Mouse (Mus musculus) neural tube, embryonic 10.5 days (tissue): ENCODE data around the gene Gtf3c5.
A peak's percentile ranks its signal among the peaks of the same experiment; 100 is the strongest.

Experiments used
- DNase-seq: peaks from one replicate; pipeline ENCODE4 v3.0.0-alpha.2; 2017; ENCODE audit warnings: low spot score; ENCODE audit errors: extremely low spot score

Gene Gtf3c5

GRCm38 (mm10) chr2:28569903-28570302 lies 13.6 kb downstream of the Gtf3c5 start:
- DNase-seq: peak; percentile 48

DNA sequence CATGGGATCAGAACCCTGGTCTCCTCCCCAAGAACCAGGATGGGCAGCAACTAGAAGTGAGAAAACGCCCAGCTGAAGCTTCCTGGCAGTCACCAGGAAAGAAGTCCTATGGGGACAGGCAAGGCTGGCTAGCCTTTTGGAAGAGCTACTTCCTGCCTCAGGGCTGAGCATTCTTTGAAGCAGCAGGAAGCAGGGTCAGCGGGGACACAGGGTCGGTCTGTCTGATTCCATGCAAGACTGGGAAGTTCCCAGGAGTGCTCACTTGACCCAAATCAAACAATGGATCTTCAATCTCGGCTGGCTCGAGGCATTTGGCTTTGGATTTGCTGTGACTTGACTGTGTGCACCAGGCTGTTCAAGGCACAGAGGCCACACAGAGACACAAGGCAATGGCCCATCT lies 17.0 kb downstream of the Gtf3c5 start:
- no peak for DNase-seq

GRCm38 (mm10) chr2:28564380-28564779 lies 19.2 kb downstream of the Gtf3c5 start:
- DNase-seq: no peak

- no peak for DNase-seq
Measured at GRCm38 (mm10) chr2:28563830-28564229, 19.7 kb downstream of the Gtf3c5 start.

- no peak for DNase-seq
Measured at GRCm38 (mm10) chr2:28563303-28563702, 20.2 kb downstream of the Gtf3c5 start, which contains the start of gene Cel. Gene Cel (minus strand): TSS chr2:28563403.

- DNase-seq: no peak
Measured at GRCm38 (mm10) chr2:28557452-28557851, 26.1 kb downstream of the Gtf3c5 start.

GRCm38 (mm10) chr2:28552301-28552700 lies 31.2 kb downstream of the Gtf3c5 start:
- no peak for DNase-seq

GRCm38 (mm10) chr2:28549157-28549556 lies 34.4 kb downstream of the Gtf3c5 start:
- DNase-seq: no peak

- DNase-seq: peak; percentile 87
Measured at GRCm38 (mm10) chr2:28547237-28548172, 36.0 kb downstream of the Gtf3c5 start.

DNA sequence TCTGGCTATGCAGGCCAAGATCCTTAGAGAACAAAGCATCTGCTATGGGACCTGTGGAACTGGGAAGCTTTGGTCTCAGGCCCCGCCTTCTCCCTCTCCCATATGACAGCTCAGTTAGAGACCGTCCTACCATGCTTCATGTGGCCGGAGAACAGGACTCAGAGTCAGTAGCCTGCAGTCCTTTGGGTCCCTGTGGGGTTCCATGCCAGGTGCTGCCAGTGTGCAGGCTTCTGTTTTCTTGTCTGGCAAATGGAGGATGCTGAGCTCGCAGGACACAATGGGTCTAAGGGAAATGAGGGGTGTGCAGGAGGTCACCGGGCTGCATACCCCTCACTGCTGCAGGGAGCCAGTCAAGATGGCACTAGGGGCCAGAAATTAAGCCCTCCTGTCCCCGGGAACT lies 37.0 kb downstream of the Gtf3c5 start:
- DNase-seq: no peak

GRCm38 (mm10) chr2:28545976-28546375 lies 37.6 kb downstream of the Gtf3c5 start:
- DNase-seq: no peak

DNA sequence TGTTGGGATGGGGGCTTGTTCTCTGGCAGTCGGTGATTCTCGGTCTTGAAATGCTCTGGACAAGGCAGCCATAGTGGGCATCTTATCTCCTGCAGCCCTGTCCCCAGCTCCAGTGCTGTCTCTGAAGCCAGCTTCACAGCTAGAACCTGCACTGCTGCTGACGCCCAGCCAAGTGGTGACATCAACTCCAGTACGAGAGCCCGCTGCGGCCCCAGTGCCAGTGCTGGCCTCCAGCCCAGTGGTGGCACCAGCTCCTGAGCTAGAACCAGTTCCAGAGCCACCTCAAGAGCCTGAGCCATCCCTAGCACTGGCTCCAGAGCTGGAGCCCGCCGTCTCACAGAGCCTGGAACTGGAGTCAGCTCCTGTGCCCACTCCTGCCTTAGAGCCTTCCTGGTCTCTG lies 39.7 kb downstream of the Gtf3c5 start:
- DNase-seq: no peak

GRCm38 (mm10) chr2:28540587-28541227 lies 42.8 kb downstream of the Gtf3c5 start:
- no peak for DNase-seq

DNA sequence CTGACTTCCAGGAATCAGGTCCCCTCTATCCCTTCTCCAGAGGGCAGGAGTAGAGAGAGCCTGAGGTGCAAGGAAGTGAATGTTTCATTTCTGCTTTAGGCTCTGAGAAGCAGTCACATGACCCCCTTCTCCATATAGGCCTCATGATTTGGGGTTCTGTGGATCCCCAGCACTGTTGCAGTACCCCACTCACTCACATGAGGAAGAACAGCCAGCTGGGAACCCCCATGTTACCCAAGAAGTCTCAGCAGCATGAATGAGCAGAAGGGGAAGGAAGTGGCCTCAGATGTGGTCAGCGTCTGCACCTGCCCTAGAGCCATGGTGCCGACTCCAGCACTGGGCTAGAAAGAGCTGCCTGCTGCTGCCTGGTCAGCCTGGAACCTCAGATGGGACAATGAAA lies 43.6 kb downstream of the Gtf3c5 start:
- no peak for DNase-seq

- peak; percentile 56 for DNase-seq
Measured at GRCm38 (mm10) chr2:28539206-28539605, 44.3 kb downstream of the Gtf3c5 start.

GRCm38 (mm10) chr2:28538817-28539128 lies 44.8 kb downstream of the Gtf3c5 start:
- DNase-seq: no peak

- no peak for DNase-seq
Measured at GRCm38 (mm10) chr2:28537995-28538816, 45.3 kb downstream of the Gtf3c5 start.

DNA sequence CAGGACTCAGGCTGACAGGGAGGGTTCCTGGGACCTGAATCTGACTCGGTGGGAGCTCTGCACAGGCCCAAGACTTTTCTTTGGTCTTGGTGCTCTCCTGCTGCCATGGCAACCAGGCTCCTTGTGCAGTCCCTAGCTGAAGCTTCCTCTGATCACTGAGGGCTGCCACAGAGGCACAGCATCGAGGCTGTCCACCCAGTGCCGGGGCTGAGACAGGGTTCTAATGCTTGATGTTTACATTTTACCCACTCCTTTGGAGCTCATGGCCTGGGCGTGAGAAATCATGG lies 46.0 kb downstream of the Gtf3c5 start:
- no peak for DNase-seq

DNA sequence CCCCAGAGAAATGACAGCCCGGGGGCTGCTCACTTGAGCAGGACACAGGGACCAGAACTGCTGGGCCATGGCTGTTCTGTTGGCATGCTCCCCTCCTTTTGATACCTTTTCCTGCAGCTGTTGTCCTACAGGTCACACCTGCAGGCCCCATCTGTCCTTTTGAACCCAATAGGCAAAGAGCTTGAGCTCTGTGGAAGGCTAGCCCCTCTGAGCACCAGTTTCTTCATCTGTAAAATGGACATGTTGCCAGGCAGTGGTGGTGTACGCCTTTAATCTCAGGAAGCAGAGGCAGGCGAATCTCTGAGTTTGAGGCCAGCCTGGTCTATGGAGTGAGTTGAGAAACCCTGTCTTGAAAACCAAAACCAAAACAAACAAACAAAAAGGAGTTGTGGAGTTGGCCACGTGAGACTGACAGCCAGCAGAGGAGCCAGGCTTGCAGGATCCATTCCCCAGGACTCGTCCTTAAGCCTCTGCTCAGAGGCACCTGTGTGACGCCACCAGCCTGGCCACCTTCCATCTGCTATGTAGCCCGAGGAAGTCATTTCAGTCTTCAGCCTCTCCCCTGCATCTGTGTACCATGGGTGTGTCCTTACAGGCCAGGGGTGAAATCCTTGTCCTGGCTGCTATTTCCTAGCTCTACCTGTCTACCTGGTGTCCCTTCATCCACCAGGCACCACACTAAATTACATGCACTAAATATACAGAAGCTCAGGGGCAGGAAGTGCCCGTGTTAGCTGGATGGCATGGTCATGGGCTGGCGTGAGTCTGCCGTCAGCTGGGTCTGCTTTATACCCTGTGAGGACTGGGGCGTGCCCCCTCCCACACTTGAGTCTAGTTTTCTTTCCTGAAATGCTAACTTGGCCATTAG lies 46.6 kb downstream of the Gtf3c5 start:
- DNase-seq: no peak

GRCm38 (mm10) chr2:28536166-28536565 lies 47.4 kb downstream of the Gtf3c5 start:
- no peak for DNase-seq

DNA sequence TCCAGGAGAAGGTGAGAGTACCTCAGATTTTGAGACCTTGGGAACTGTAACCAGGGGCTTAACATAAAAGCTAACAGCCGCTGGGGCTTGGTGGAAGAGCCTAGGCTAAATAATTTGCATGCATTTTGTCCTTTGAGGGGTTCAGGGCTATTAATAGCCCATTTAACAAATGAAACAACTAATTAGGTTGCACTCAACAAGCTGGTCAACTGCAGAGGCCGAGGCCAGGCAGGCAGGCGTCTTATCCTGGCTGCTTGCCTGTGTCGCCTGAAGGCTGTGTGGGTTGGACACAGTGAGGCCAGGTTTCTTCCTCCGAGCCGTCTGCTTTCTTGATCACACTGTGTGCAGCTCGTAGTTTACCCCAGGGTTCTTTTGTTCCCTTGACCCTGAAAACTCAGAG lies 47.9 kb downstream of the Gtf3c5 start:
- DNase-seq: no peak
